Comparison of ENCODE assay signal across 8 mouse cellular contexts in genomic region chr2:152723651-152724331, GRCm38 (mm10). TPM values are rescaled to one million over a fixed set of nuclear protein-coding genes. Genes with fewer than 3 reads are reported as not detected.
DNase-seq lines count a peak whose midpoint lies in the region; ATAC-seq lines count a peak whose summit lies in the region.

No protein-coding gene starts in this region.

- H3K4me2 ChIP-seq in embryonic facial prominence, embryonic 11.5 days (ENCODE audit: low read depth, low read length) = peak overlapping the region; percentile 59
- peak overlapping the region; percentile 73 for H3K4me2 ChIP-seq in limb, embryonic 13.5 days (replicated peaks)
- peak overlapping the region; percentile 54 for H3K4me2 ChIP-seq in midbrain, embryonic 13.5 days (replicated peaks)

- DNase-seq in adrenal gland, adult 2 months = peak; percentile 57
- DNase-seq in adrenal gland, postnatal 4 days (ENCODE audit: low spot score in 2 of 2) = no peak
- peak; percentile 56 for DNase-seq in embryonic facial prominence, embryonic 11.5 days (ENCODE audit: low spot score)
- peak; percentile 71 to 75 for DNase-seq in heart, postnatal 10 days
- DNase-seq in layer of hippocampus, postnatal 10 days (ENCODE audit: low spot score in 2 of 2) = no peak

- H3K4me3 ChIP-seq in embryonic facial prominence, embryonic 11.5 days (ENCODE audit: low read depth, low read length) = peak overlapping the region; percentile 21
- H3K4me3 ChIP-seq in limb, embryonic 13.5 days = peak overlapping the region; percentile 39
- H3K4me3 ChIP-seq in midbrain, embryonic 13.5 days (replicated peaks) = peak overlapping the region; percentile 26

- intact Hi-C loops in heart, postnatal 10 days (cut with DNase I) = loop anchor here (2.0 kb wide), 1 partner anchor 15 kb away; no protein-coding TSS in a partner anchor

- H3K36me3 ChIP-seq in embryonic facial prominence, embryonic 11.5 days (replicated peaks; ENCODE audit: control insufficient read depth, insufficient read depth, low read depth, low read length) = no peaks in the 10 kb centered on the region
- no peaks in the 10 kb centered on the region for H3K36me3 ChIP-seq in limb, embryonic 13.5 days
- H3K36me3 ChIP-seq in midbrain, embryonic 13.5 days = no peaks in the 10 kb centered on the region

- no peaks in the 10 kb centered on the region for H3K9me3 ChIP-seq in embryonic facial prominence, embryonic 11.5 days (replicated peaks; ENCODE audit: control insufficient read depth, low read length)
- H3K9me3 ChIP-seq in limb, embryonic 13.5 days = no peaks in the 10 kb centered on the region
- H3K9me3 ChIP-seq in midbrain, embryonic 13.5 days = no peaks in the 10 kb centered on the region

- ATAC-seq in embryonic facial prominence, embryonic 11.5 days (replicated peaks; ENCODE audit: insufficient number of reproducible peaks, low FRiP score, low TSS enrichment, low read depth) = peak; percentile 66
- ATAC-seq in limb, embryonic 13.5 days (ENCODE audit: low FRiP score, low read depth) = peak; percentile 41; the same call in 1 of the 2 replicates
- ATAC-seq in midbrain, embryonic 13.5 days = peak; percentile 85
- no peak; the same call in 1 of the 2 replicates for ATAC-seq in cerebellum, adult (ENCODE audit: insufficient number of reproducible peaks, low FRiP score, low TSS enrichment)

- no peak overlapping the region; the same call in 1 of the 2 replicates for H3K27ac ChIP-seq in embryonic facial prominence, embryonic 11.5 days (replicated peaks; ENCODE audit: low read depth, low read length)
- H3K27ac ChIP-seq in limb, embryonic 13.5 days = peak overlapping the region; percentile 58
- no peak overlapping the region for H3K27ac ChIP-seq in midbrain, embryonic 13.5 days

- peaks cover 8% of the 10 kb centered on the region for H3K4me1 ChIP-seq in embryonic facial prominence, embryonic 11.5 days (ENCODE audit: control insufficient read depth, insufficient read depth, low read length)
- H3K4me1 ChIP-seq in limb, embryonic 13.5 days = peaks cover 51% of the 10 kb centered on the region
- H3K4me1 ChIP-seq in midbrain, embryonic 13.5 days (replicated peaks) = peaks cover 13% of the 10 kb centered on the region

- H3K9ac ChIP-seq in embryonic facial prominence, embryonic 11.5 days (replicated peaks; ENCODE audit: low read length) = peak overlapping the region; percentile 70
- H3K9ac ChIP-seq in limb, embryonic 13.5 days = peak overlapping the region; percentile 73
- peak overlapping the region; percentile 36 for H3K9ac ChIP-seq in midbrain, embryonic 13.5 days (replicated peaks)

- WGBS in embryonic facial prominence, embryonic 11.5 days = 4% methylated on average over 37 of the region's 37 CpGs
- 4% methylated on average over 37 of the region's 37 CpGs for WGBS in limb, embryonic 13.5 days
- 1% methylated on average over 37 of the region's 37 CpGs for WGBS in midbrain, embryonic 13.5 days

- H3K27me3 ChIP-seq in embryonic facial prominence, embryonic 11.5 days (ENCODE audit: control insufficient read depth, insufficient read depth, low read length) = no peaks in the 10 kb centered on the region
- H3K27me3 ChIP-seq in limb, embryonic 13.5 days = no peaks in the 10 kb centered on the region
- peaks cover 4% of the 10 kb centered on the region; the same call in 1 of the 2 replicates for H3K27me3 ChIP-seq in midbrain, embryonic 13.5 days

RNA-seq across cellular contexts. Expression of gene Id1, which starts 12.3 kb away (rescaled TPM):
- total RNA-seq in adrenal gland, adult 2 months (2021) = 10 to 100 TPM; 41.5 to 67.3 TPM
- 186 and 275 TPM in 2 replicates for polyA plus RNA-seq in adrenal gland, adult 2 months (2012; rRNA removed)
- 100 to 1,000 TPM; 103 to 129 TPM for total RNA-seq in adrenal gland, postnatal 4 days (2021)
- 166 and 179 TPM in 2 replicates for polyA plus RNA-seq in embryonic facial prominence, embryonic 11.5 days (2014; fragmentation: Nextera tagmentation; extraction: Ambion mirVana)
- 10 to 100 TPM; 72.9 to 84.2 TPM for total RNA-seq in heart, postnatal 10 days (2021)
- 232 and 236 TPM in 2 replicates for polyA plus RNA-seq in limb, embryonic 13.5 days (2015; fragmentation: Nextera tagmentation; extraction: Ambion mirVana)
- polyA plus RNA-seq in midbrain, embryonic 13.5 days (2015; fragmentation: Nextera tagmentation; extraction: Ambion mirVana) = 32.8 and 39.4 TPM in 2 replicates
- 10 to 100 TPM; 29.0 to 31.2 TPM for total RNA-seq in layer of hippocampus, postnatal 10 days (2021)

RNA-seq across cellular contexts. Expression of gene Cox4i2, which starts 30.2 kb away (rescaled TPM):
- total RNA-seq in adrenal gland, adult 2 months (2021) = 1 to 10 TPM; 1.4 to 3.4 TPM
- polyA plus RNA-seq in adrenal gland, adult 2 months (2012; rRNA removed) = 3.9 and 4.4 TPM in 2 replicates
- total RNA-seq in adrenal gland, postnatal 4 days (2021) = 1 to 10 TPM; 4.2 to 4.9 TPM
- 9.8 and 11.1 TPM in 2 replicates for polyA plus RNA-seq in embryonic facial prominence, embryonic 11.5 days (2014; fragmentation: Nextera tagmentation; extraction: Ambion mirVana)
- total RNA-seq in heart, postnatal 10 days (2021) = 10 to 100 TPM; 17.9 to 22.4 TPM
- 32.0 and 34.4 TPM in 2 replicates for polyA plus RNA-seq in limb, embryonic 13.5 days (2015; fragmentation: Nextera tagmentation; extraction: Ambion mirVana)
- polyA plus RNA-seq in midbrain, embryonic 13.5 days (2015; fragmentation: Nextera tagmentation; extraction: Ambion mirVana) = 4.1 and 5.5 TPM in 2 replicates
- total RNA-seq in layer of hippocampus, postnatal 10 days (2021) = 1 to 10 TPM; 2.1 to 2.5 TPM

RNA-seq across cellular contexts. Expression of gene Mcts2, which starts 37.0 kb away (rescaled TPM):
- 10 to 100 TPM; 26.7 to 32.9 TPM for total RNA-seq in adrenal gland, adult 2 months (2021)
- 1.9 and 2.3 TPM in 2 replicates for polyA plus RNA-seq in adrenal gland, adult 2 months (2012; rRNA removed)
- total RNA-seq in adrenal gland, postnatal 4 days (2021) = 10 to 100 TPM; 26.7 to 27.4 TPM
- 40.6 and 45.1 TPM in 2 replicates for polyA plus RNA-seq in embryonic facial prominence, embryonic 11.5 days (2014; fragmentation: Nextera tagmentation; extraction: Ambion mirVana)
- total RNA-seq in heart, postnatal 10 days (2021) = 10 to 100 TPM; 17.8 to 19.1 TPM
- 29.2 and 30.0 TPM in 2 replicates for polyA plus RNA-seq in limb, embryonic 13.5 days (2015; fragmentation: Nextera tagmentation; extraction: Ambion mirVana)
- polyA plus RNA-seq in midbrain, embryonic 13.5 days (2015; fragmentation: Nextera tagmentation; extraction: Ambion mirVana) = 42.7 and 44.1 TPM in 2 replicates
- 10 to 100 TPM; 25.3 to 25.7 TPM for total RNA-seq in layer of hippocampus, postnatal 10 days (2021)

RNA-seq across cellular contexts. Expression of gene H13, which starts 54.5 kb away (rescaled TPM):
- 100 to 1,000 TPM; 164 to 202 TPM for total RNA-seq in adrenal gland, adult 2 months (2021)
- 358 and 395 TPM in 2 replicates for polyA plus RNA-seq in adrenal gland, adult 2 months (2012; rRNA removed)
- total RNA-seq in adrenal gland, postnatal 4 days (2021) = 100 to 1,000 TPM; 138 to 140 TPM
- 115 and 118 TPM in 2 replicates for polyA plus RNA-seq in embryonic facial prominence, embryonic 11.5 days (2014; fragmentation: Nextera tagmentation; extraction: Ambion mirVana)
- total RNA-seq in heart, postnatal 10 days (2021) = 10 to 100 TPM; 47.6 to 51.4 TPM
- 156 and 159 TPM in 2 replicates for polyA plus RNA-seq in limb, embryonic 13.5 days (2015; fragmentation: Nextera tagmentation; extraction: Ambion mirVana)
- polyA plus RNA-seq in midbrain, embryonic 13.5 days (2015; fragmentation: Nextera tagmentation; extraction: Ambion mirVana) = 171 and 181 TPM in 2 replicates
- 100 to 1,000 TPM; 109 to 114 TPM for total RNA-seq in layer of hippocampus, postnatal 10 days (2021)

Comparison
In these comparisons a context has a peak if more than half of its experiments do, and no peak if none do; other contexts are left out.
1. DNase-seq: peak in adrenal gland, adult 2 months (single experiment), embryonic facial prominence, embryonic 11.5 days (single experiment) and heart, postnatal 10 days (2 of 2); none in adrenal gland, postnatal 4 days (0 of 2) and layer of hippocampus, postnatal 10 days (0 of 2).
2. Peak in every context shown above with its lines, with median percentiles within 50 percentile points of each other: H3K4me2 ChIP-seq, H3K4me3 ChIP-seq and H3K9ac ChIP-seq.